Mouse (Mus musculus) left cerebral cortex, adult 8-10 months (tissue): ENCODE results near the gene Nlrp10. TPM values are rescaled to one million over a fixed set of nuclear protein-coding genes. Genes with fewer than 3 reads are reported as not detected.
A peak's percentile ranks its signal among the peaks of the same experiment; 100 is the strongest.

Experiments used
- DNase-seq, 2 experiments: peaks; one replicate each; pipeline ENCODE4 v3.0.0; 2022; ENCODE audit warnings: low spot score in 2 of 2
- total RNA-seq, 4 experiments: library from RNA; stranded (reverse); gene quantifications; 2 replicates each; pipeline ENCODE4 v1.2.4; 2022

Gene Nlrp10
- under 1 TPM; 0.33 to 0.57 (median 0.45) TPM for total RNA-seq

DNA sequence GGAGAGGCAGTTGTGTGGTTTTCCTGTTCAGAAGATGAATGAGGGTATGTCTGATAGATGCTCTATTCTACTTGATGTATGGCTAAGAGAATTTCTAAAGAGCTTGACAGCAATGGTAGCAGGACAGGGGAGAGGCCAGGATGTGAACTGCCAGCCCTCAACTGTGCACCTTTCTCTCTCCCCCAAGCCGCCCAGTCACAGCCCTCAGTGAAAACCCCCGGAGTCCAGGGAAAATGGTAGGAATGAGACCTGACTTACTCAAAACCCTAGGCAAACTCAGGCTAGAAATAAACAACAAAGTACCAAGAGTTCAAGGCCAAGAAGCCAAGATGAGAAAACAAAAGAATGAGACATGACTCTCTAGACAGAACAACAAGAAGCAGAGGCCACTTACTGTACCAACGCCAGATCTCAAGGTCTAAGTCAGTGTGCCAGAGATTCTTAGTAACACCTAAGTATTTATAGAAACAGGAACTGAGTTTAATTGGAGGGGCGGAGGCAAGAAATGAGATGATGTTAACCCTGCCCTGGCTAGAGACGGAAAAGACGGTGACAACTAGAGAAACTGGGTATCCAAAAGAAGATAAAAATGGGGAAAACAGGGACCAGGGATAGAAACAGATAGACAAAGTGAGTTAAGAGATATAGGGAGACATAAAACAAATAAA lies at the start of gene Nlrp10:
TSS of gene Nlrp10 (minus strand) at position 453 of the 668 bp plus-strand sequence.
- DNase-seq: no peak

DNA sequence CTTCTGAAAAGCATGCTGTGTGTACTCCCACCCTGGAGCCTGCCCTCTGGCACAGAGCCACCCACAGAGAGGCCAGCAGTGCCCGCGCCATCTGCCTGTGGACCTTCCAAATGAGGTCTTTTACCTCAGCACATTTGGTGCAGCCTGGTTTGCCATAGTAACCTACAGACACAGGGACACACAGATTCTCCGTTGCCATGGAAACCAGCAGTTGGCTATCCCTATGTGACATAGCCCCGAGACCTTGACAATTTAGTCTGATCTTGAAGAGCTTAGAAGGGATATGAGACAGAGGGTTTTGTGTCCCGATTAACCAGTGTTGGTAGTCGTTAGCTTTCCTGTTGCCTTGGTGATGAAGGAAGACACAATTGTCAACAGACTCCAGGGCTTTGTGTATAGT lies 42.3 kb upstream of the Nlrp10 start:
- DNase-seq: no peak

DNA sequence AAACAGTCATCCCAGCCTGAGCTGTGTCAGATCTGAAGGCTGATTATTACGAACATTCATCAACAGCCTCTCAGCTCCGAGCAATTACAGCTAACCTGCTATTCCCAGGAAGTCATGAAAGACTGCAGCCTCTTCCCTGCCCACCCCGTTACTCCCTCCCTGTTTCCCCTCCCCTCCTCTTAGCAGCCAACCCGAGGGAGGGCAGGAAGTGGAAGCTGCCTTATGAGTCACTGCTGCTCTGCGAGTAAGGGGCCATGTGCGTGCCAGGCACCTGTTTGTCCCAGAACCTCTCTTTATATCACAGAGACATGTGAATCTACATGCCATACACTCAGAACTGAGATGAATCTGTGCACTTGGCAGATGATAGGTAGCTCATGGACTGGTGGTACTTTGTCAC lies 38.2 kb upstream of the Nlrp10 start:
- DNase-seq: no peak

DNA sequence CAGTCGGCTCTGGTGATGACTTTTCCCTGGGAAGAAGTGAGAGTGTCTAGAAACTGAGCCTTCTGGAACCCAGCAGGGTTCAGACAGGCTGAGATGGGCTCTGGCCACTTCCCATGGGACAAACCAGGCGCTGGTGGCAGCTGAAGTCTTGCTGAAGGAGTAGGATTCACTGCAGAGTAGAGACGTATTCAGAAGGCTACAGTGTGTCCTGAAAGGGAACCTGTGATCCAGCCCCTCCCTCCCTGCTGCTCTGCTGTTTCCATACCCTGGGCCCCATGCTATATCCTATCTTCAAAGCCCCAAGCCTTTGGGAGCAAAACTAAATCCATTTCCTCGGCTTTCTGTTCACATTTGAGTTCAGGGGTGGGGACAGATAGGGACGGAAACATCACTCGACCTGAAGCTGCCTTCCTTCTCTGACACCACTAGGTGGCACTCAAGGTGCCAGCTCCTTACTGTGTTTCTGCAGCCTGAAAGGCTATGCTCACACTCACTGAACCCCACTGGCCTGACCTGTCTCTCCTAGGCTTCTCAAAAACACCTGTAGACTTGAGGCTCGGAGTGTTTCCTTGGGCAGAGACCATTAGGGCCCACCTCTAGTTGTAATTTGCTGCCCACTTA lies 36.9 kb upstream of the Nlrp10 start:
- no peak for DNase-seq

DNA sequence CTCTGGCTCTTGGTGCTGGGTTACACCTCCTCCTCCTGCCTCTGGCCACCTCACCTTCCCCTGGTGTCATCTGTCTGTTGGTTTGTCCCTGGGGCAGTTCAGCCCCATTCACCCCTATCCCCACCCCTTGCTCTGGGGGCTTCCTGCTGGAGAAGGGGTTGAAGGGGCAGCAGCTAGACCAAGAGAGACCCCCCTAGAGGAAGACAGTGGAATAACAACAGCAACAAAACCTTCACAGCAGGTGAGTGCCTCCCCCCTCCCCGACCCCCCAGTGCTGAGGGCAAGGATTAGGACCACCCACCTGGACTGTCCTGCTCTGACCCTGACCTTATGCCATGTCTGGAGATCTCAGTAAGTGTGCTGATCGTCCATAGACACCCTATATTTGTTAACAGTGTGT lies 36.0 kb upstream of the Nlrp10 start:
- DNase-seq: no peak

DNA sequence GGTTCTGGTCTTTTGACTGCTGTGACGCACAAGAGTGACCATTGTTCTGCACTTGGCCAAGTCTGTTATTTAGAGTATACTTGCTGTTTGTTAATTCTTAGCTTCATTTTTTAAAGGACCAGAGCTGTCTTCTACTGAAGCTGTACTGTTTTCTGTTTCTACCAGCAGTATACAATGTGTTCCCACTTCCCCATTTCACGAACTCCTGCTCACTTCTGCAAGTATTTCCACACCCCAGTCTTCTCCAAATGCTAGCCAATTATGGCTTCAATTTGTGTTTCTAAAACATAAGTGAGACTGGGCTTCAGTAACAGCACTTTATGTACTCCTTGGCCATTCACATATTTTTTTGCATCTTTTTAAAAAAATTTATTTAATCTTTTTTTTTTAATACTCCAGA lies 27.8 kb upstream of the Nlrp10 start:
- DNase-seq: no peak

DNA sequence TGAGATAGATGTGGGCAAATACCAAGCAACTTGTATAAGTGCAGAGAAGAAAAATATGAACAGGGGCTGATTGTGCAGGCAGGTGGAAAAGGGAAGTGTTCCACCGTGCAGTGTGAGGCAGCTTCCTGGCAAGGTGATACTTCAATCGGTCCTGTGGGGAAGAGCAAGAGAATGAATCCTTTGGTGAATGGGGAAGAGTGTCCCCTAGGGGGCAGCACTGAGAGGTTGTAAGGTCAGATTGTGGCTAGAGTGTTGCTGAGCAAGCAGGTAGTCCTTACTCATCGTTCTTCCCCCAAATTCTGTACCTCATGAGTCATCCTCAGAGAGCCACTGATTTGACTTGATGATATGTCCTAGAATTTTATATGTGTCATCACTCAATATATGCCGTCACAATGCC lies 24.2 kb upstream of the Nlrp10 start:
- no peak for DNase-seq

DNA sequence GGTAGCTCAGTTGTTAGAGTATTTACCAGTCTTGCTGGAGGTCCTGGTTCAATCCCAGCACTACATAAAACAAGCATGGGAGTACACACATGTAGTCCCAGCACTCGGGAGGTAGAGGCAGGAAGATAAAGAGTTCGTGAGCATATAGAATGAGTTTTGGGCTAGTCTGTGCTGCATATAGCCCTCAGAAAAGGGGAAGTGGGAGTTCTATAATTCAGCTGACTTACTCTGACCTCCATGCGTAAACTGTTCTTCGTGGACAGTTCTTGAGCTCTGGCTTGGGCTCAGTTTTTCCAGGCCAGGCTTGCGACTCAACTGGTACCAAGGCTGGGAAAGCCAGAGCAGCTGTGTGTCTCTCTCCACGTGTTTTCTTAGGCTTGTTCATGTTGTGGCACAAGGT lies 22.8 kb upstream of the Nlrp10 start:
- DNase-seq: no peak

DNA sequence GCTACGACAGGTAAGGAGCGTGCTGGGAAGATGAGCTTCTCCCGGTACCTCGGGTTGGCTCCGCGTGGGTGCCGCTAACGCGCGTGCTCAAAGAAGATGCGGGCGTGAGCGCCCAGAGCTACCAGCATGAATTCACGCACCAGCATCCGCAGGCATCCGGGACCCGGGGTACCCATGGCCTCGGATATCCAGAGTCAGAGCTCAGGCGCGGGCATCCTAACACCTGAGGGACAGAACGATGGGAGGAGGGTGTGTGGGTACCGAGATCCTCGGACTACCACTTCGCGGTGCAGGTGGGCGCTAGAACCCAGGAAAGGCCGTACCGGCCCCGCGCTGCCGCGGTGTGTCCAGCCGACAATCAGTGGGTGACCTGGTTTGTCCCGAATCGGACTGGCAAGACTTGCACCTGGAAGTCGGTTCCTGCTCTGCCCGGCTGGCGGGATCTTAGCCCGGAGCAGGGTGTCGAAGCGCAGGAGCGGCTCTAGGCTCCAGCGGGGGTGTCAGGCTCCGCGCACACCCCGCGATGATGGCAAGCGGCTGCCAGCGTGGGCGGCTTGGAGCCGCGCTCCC lies 20.9 kb upstream of the Nlrp10 start:
- peak; percentile 74 to 75 for DNase-seq

DNA sequence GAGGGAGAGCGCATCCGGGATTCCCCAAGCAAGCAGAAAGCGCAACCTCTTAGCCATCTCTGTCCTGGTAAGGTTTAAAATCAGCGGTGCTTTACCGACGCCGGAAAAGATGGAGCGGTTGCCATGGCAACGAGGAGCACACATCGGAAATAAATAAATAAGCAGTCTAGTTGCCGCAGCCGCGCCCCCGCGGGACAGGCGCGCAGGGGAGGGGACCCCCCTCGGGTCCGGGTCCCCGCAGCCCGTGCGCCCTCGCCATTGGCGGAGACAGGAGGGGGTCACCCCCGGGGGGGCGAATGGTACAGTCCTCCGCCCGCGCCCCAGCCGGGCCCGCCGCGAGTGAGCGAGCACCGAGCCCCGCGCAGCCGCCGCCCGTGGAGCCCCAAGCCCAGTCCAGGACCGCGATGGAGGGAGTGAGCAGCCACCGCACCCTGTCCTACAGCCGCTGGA lies 20.4 kb upstream of the Nlrp10 start, which contains the start of gene Tub:
TSS of gene Tub (plus strand) at position 27 of the 450 bp plus-strand sequence.
- peak in 1 of 2 experiments; percentile 87 for DNase-seq

DNA sequence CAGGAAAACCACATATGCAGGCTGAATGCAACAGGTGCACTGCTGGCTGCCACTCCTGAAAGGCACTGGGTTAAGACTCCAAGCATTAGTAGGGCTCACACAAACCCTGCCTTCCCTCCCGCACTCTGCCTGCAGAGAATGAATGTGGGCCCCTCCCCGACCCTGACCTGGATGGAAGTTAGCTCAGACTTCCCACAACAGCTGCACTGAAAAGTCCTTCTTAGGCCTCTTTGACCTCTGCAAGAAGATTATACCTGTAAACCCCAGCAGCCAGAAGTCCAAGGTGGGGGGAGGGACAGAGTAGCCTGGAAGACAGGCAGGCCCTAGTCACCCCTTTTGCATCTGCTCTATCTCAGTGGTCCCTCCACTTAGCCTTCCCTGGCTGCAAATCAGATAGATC lies 19.3 kb upstream of the Nlrp10 start:
- no peak for DNase-seq

DNA sequence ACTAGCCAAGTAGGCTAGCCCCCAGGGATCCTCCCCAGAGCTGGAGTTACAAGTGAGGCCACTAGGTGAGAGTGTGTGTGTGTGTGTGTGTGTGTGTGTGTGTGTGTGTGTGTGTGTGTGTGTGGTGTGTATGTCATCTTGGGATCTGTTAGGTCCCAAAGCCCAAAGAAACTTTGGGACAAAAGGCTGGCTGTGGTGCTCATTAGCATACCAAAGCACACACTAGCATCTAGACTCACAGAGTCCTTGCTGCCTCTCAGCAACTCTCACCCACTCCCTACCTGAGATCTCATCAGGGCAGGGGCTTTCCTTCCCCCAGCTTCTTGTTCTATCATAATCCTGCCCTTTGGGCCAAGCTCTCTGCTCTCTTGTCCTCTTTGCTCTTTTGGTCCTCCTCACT lies 18.6 kb upstream of the Nlrp10 start:
- DNase-seq: no peak

DNA sequence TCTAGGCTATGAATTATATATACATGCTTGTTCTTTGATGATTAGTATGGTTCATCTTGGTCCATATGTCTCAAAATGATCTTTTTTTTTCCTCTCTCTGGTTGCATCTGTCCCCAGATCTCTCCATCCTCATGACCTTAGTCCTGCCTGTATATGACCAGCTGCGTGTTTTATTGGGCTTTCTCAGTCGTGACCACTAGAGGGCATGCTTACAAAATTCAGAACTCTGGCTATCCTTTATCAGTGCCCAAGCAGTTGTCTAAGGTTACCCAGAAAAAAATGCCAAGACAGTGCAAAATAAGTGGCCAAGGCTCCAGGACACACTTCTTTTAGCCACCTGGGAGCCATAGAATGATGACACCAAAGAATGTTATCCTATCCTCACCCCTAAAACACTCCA lies 14.0 kb upstream of the Nlrp10 start:
- no peak for DNase-seq

DNA sequence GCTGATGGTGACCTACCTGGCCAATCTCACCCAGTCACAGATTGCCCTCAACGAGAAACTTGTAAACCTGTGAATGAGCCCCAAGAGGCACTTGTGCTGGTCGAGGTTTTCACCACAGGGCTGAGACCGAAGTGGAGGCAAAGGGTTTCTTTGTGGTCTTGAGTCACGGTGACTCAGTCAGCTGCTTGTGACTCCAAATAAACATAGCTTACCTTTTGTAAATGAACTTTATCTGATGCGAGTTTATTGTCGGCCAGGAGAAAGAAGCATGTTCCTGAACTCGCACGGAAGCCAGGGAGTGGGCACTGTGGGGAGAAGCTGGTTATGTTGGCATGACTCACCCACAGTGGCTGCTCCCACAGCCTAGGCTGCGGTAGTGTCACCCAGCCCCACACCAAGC lies 11.5 kb upstream of the Nlrp10 start:
- no peak for DNase-seq

DNA sequence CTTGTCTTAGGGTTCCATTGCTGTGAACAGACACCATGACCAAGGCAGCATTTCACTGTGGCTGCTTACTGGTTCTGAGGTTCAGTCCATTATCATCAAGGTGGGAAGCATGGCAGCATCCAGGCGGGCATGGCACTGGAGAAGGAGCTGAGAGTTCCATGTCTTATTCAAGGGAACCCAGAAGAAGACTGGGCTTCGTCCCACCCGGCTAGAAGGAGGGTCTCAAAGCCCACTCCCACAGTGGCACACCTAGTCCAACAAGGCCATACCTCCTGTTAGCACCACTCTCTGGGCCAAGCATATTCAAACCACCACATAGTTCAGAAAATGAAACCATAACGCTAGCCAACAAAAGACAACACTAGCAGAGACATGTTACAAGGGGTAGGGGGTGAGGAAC lies 6.6 kb upstream of the Nlrp10 start:
- DNase-seq: no peak

DNA sequence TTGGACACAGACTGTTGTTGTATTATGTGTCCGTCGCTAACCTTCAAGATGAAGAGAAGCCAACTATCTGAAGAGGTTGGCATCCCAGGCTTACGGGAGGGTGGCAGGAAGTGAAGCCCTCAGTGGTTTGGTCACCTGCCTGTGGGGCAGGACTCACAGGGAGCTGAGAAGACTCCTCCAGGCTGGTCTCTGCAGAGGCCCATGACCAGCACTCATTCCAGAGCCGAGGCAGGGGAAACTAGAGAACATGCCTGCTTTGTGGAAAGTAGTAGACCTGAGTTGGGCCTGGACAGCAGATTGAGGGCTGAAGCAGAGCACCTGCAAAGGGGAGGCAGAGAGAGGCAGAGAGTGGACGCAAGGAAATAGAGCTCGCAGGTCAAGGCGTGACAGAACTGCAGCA lies 5.4 kb upstream of the Nlrp10 start:
- no peak for DNase-seq

DNA sequence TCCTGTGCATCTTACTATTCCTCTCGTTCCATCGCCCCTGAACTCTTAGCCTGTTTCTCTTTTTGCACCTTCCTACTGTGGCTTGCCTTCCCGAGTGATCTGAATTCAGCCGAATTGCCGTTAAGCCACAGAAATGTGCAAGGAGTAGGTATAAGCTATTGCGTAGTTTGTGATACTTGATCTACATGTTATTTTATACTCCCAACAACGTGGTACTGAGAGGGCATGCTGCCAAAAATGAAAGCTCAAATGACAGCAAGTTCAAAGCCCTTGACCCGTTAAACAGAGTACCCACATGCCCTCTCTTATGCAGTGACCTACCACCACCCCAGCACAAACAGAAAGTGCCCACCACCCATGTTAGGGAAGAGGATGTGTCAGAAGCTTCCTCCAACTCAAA lies 4.9 kb upstream of the Nlrp10 start:
- DNase-seq: no peak

DNA sequence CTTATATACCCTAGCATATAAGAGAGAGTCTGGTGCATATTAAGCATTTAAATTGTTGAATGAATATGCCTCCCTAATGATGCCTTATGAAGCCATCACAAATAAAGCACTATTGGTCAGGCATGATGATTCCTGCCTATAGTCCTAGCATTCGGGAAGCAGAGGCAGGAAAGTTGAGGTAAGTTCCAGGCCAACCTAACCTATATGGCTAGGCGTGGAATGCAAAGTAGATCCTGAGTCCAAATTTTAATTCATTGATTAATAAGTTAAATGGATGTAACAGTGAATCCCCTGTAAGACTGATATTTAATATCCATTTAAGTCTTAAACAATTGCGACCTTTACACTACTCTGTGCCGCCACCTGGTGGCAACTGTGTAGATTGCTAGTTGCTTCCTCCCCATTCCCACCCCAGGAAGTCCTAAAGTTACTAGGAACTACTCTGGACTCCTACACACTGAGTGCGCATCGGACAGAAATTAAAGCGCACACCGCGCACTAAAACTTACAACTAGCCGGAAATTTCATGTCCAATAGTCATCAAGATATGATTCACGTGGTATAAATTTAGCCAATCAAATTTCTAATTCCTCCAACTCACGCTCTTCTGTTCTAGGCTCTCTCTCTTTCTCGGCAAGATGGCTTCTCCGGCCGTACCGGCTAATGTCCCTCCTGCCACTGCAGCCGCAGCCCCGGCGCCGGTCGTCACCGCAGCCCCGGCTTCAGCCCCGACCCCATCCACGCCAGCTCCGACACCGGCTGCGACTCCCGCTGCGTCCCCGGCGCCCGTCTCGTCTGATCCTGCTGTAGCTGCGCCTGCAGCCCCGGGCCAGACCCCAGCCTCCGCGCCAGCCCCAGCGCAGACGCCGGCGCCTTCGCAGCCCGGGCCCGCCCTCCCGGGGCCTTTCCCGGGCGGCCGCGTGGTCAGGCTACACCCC lies 4.1 kb upstream of the Nlrp10 start, which contains the start of gene Eif3f:
TSS of gene Eif3f (plus strand) at position 624 of the 938 bp plus-strand sequence.
- peak; percentile 94 to 97 for DNase-seq

DNA sequence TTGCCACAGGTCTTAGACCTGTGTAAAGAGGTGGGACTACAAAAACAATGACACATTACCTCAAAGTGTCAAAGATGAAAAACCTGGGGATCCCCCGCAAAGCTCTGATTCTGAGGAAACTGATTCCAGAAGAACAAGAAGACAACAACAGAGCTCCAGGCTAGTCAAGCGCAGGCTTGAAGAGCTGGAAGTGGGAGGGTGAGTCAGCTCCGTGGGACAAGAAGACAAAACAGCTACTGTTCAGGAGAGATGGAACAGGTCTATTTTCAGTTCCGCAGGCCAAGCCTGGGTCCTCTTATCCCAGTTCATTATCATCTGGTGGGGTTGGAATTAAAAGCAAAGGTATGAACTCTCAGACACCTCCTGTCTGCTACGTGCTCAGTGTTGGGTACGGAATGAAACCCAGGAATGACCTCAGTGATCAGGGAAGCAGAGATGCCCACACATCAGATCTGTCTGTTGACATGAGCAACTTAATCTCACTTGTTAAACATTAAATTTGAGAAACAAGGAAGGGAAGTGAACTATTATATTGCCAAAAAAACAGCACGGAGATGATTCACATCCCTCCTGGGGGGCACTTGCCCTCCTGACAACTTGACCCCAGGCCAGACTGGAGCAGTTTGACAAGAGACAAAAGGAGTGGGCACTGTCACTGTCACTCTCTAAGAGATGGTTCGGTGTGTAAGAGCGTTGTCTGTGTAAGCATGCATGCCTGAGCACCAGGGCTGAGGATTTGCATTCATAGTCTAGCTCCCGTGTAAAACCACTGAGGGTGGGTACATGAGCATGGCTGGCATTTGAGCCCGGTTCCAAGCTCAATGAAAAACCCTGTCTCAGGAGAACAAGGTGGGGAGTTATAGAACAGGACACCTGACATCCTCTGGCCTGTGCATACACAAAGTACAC lies 1.4 kb downstream of the Nlrp10 start:
- DNase-seq: no peak

DNA sequence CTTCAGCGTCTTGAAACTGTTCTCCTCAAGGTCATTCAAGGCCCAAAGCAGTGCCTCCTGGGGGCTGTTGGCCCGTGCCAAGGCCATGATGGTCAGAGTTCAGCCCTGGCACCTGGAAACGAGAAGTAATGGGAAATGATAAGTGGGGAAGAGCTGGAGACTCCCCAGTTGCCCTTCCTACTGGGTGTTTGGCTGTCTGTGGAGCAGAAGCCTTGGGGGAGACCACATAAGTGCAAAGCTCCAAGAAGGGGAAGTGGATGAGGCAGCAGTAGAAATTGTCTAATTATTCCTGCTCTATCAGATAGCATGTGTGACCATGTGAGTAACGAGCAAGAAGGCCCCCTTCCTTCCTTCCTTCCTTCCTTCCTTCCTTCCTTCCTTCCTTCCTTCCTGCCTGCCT lies 2.9 kb downstream of the Nlrp10 start:
- no peak for DNase-seq

DNA sequence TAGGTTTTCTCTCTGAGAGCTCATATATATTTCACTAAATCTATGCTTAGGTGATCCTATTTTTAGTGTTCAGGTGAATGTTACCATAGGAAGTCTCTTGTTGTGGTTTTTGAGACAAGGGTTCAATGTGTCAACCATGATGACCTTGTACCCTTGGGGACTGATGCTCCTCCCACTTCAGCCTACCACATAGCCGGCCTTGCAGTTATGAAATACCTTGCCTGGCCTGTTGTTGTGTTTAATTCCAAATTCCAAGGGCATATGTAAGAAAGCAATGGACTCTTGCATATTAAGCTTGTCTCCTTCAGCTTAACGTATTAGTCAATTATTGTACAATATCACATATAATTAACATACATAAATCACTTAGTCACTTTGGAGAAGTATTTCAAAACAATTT lies 26.0 kb downstream of the Nlrp10 start:
- no peak for DNase-seq
